Mouse (Mus musculus) hindlimb bud, embryonic 11.5 days (tissue): ENCODE measurements at regions not wholly inside any gene's neighbourhood (a gene's known extent, or its start where the extent isn't known, plus 50 kb on each side); places are given as distances from the start of the nearest gene placed in this dataset.

Experiments
- DNase-seq: peaks from one replicate; pipeline ENCODE4 v3.0.0-alpha.2; 2012; ENCODE audit warnings: low read depth, low spot score; ENCODE audit errors: extremely low spot score

DNA sequence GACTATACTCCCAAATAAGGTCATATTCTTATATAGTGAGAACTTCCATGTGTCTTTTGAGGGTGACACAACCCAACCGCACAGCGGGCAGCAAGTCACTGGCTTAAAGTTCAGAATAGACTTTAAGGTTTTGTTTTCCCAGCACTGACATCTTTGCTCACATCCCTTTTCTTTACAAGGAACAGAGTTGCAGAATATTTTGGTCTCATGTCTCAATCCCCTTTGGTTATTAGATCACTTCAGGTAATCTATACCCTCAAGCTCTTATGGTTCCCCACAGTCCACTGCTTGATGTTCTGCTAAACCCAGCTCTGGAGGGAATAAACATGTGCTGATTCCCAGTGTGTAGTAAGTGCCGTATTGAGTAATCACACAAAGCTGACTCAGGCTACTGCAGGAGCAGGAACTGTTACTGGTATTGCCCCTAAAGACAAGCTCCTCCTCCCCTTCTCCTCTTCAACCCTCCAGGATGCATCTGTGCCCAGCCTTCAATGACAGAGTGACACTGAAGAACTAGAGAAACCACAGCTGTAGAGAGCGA lies 77.8 kb upstream of the Tmc1 start:
- no peak for DNase-seq

DNA sequence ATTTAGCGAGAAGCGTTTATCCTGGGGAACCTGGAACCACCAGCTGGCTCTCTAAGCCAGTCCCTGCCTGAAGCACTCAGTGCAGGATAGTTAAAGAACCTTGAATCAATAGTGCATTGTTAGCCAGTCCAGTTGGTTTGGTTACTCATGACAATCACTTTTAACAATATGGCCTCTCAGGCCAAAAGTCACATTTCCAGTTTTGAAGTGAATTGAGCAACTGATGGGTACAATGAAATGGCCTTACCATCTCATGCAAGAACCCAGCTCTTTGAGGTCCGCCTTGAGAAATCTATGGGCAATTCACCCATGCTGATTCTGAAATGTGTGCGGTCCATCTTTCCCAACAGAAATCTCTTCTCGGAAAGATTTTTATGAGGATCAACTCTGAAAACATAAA lies 77.0 kb upstream of the Tmc1 start:
- no peak for DNase-seq

DNA sequence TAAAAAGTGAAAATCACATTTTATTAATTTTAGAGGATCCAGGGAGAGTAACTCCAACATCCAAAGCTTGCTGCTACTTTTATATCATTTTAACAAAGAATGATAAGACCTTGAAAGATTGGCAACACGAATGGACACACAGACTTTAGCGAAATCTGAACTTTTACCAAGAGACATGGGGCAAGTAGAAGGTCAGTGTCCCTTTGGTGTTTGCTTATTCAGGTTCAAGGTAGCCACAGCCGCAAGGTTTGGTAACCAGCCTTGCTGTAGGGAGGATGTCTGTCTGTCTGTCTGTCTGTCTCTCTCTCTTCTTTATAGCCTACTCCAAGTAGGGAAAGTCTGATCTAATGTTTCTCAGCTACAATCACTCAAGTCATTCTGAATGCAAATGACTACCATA lies 75.0 kb upstream of the Tmc1 start:
- DNase-seq = no peak

DNA sequence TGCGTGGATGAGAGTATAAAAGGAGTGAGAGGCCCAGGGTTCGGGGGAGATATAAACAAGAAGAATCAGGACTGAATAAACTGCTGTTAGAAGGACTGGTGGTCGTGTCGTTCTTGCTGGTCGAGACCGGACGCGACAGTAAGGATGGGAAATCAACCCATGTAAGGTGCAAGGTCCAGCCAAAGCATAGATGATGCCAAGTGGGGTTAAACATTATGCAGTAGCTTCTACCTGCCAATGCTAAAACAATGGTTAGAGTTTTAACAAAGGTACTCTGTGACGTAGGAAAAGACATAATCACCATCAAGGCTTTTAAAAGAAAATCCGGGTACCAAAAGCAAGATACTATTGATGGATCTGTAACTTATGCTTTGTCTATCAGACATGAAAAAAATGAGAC lies 58.4 kb upstream of the Tmc1 start:
- DNase-seq = no peak

DNA sequence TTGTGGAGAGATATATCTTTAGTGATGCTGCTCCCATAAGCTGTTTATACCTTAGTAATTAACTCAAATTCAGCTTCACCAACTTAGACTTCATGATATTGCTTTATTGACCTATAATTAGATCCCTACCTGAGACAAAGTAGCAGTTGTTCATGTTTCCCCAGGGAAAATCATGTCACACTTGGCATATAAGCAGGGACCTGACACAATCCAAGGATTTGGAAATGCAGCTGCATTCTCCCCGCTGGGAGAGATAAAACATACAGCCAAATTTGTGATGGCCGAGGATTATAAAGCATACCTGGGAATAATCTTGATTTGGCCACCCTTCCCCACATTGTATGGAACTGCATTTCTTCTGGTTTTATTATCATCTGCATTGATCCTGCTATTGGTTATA lies 55.6 kb upstream of the Tmc1 start:
- DNase-seq = no peak

GRCm38 (mm10) chr19:21004411-21004810 lies 50.4 kb upstream of the Tmc1 start:
- no peak for DNase-seq
